Mouse (Mus musculus) urinary bladder, adult 2 months (tissue): Measurements from ENCODE around the gene Tcf7l1. TPM values are rescaled to one million over a fixed set of nuclear protein-coding genes. Genes with fewer than 3 reads are reported as not detected.

ENCODE experiments used
- DNase-seq: peaks from one replicate; pipeline ENCODE4 v3.0.0; 2022; ENCODE audit warnings: low spot score
- polyA plus RNA-seq: library from polyadenylated mRNA; depleted of rRNA; stranded (reverse); fragments of >200 nt; gene quantifications from 2 replicates; pipeline ENCODE4 v1.2.3, GENCODE M21; 2012

Tcf7l1 gene
- polyA plus RNA-seq, 1 experiment, result 19.5 TPM

DNA sequence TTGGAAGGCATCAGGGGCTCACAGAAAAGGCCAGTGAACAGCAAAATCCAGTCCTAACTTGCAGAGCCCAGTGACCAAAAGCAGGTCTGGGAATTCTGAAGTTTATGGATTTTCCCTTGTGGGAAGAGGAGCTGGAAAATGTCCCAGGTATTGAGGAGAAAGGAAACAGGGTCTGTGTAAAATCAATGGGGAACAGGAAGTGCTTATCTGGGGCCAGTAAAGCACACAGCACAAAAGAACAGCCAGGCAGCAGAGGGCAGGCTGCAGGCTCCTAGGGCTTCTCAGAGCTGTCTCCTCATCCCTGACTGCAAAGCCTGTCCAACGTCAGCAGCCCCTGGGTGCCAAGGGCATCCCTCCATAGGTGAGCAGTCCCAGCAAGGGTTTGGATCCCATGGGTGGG, 126.1 kb downstream of the Tcf7l1 start:
- no peak for DNase-seq

DNA sequence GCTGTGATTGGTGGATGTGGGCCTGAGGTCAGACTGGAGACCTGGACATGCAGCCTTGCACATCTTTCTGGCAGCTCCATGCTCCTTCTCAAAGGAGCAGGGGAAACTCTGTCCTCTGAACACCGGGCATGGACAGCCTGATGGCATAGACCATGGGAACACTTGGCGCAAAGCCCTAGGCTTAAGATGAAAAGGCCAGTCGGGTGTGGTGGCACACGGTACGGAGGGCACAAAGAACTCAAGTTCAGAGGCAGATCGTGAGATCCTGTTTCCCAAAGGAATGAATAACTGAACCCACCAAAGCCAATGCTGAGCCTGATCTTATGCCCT, 128.7 kb downstream of the Tcf7l1 start:
- no peak for DNase-seq

DNA sequence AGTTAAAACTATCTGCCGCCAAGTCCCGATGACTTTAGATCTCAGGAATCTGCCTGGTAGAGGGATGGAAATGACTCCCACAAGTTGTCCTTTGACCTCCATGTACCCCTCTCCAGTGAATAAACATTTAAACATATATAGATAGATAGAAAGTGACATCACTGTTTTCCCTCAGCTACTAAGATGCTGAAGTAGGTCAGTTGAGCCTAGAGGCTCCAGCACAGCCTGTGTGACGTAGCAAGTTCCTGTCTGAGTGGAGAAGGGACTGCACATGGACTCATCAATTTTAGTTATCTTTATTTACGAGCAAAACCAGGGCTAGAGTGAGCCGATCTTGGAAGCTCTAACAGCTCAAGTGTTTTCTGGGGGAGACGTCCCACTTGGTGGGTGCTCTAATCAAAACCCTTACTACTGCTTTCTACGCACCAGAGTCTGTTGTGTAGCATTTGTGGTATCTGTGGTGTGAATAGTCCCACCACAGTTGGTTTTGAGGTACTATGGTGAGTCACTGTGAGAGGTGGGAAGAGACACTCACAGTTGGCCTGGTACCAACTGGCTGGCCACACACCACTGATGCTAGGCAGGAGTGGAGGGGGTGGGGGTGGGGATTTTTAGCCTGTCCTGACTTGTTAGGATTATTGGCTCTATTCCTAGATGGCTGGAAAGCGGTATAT, 129.2 kb downstream of the Tcf7l1 start:
- DNase-seq, result no peak

DNA sequence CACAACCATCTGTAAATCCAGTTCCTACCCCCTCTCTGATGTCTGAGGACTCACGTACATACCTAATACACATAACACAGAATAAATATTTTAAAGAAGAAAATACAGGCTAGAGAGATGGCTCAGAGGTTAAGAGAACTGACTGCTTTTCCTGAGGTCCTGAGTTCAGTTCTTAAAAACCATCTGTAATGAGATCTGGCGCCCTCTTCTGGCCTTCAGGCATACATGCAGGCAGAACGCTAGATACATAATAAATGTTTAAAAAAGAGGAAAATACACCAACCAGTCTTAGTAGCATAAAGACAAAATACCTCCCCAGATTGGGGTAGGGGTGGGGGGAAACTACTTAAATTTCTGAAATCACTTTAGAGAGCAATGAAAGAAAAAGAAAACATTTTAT, 131.0 kb downstream of the Tcf7l1 start:
- no peak for DNase-seq

DNA sequence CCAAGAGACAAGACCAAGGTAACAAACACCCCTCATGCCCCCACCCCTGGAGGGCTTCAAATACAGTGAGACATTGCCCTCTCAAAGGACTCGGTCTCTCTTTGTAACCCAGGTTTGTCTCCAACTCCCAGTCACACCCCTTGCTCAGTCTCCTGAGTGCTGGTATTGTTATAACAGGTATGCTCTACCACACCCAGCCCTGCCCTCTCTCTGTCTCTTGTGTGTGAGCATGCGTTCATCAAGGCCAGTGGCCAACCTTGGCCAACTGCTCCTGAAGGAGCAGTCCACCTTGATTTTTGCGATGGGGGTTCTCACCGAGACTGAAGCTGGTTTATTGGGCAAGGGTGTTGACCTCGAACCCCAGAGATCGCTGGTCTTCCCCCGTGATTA, 133.0 kb downstream of the Tcf7l1 start:
- DNase-seq, result no peak

DNA sequence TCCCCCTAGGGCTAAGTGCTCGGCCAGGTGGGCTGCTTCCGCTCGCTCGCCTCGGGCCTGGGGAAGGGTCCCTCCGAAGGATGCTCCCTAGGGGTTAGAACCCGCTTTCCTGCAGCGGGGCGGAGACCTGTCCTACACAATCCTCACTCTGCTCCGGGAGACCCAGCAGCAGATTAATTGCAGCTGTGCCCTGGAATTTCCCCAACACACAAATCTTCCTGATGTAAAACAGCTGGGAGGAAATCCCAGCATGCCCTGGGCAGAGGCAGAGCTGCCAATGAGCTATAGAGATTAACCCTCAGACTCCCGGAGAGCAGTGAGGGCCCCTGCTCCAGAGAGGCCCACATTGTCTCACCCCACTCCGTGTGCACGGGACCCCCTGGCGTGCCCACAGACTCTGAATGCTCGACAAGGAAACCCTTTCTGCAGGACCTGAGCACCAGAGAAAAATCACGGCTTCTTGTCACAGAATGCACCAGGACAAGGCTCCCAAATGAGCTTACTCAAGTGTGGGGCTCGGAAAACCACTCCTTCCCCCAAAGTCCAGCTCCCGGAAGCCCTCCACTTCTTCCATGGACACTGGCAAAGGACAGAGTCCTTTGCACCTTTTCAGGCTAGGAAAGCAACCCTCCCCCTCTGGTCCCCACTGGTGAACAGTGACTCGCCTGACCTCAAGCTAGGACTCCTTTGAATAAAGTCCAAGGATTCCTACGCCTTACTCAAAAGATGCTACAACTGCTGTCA, 133.6 kb downstream of the Tcf7l1 start:
- DNase-seq, result no peak

DNA sequence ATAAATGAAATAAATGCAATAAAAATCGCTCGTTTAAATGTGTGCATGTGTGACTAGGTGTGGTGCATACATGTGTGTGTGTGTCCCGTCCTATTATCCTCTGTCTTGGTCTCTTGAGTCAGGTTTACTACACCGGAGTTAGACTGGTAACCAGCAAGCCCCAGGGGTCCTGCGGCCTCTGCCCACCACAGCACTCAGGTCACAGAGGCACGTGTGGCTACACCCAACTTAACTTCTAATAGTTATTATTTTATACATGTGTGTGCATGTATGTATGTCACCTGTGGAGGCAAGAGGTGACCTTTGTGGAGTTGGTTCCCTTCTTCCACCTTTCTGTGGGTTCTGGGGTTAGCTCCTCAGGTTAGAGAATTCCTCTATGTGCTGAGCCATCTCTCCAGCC, 134.7 kb downstream of the Tcf7l1 start:
- DNase-seq, result no peak

DNA sequence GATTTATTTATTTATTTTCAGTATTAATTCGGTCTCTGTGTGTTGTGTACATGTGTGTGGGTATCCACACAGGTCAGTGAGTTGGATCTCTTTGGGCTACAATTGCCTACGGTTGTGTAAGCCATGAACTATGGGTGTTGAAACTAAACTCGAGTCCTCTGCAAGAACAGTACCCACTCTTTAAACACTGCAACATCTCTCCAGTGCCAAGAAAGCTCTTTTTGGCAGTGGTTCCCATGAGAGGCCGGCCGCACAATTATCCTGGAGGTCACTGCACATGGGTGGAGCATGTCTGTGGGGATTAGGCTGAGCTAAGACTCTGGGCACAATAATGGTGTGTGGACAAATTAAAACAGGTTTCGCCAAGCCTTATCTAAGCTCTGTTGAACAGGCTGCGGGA, 135.6 kb downstream of the Tcf7l1 start:
- DNase-seq, result no peak

DNA sequence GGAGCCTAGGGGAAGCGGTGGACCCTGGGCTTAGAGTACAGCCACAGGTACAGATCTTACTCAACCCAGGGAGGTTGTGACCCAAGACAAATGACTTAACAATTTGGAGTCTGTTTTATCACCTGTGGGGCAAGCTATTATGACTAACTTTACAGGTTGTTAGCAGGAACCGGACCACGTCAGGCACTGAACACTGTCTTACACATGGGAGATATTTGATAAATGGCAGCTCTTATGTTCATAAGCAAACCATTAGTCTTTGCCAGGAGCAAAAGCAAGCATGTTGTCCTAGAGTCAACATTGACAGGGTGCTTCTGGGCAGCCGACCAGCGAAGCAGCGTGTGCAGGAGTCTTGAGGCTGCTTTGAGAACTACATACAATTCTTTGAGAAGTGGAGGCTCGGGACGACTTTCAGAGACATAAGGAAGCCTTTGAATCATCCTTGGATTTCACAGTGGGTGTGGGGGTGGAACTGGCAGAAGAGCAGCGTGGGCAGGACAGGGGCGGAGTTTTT, 138.7 kb downstream of the Tcf7l1 start:
- DNase-seq, result no peak

DNA sequence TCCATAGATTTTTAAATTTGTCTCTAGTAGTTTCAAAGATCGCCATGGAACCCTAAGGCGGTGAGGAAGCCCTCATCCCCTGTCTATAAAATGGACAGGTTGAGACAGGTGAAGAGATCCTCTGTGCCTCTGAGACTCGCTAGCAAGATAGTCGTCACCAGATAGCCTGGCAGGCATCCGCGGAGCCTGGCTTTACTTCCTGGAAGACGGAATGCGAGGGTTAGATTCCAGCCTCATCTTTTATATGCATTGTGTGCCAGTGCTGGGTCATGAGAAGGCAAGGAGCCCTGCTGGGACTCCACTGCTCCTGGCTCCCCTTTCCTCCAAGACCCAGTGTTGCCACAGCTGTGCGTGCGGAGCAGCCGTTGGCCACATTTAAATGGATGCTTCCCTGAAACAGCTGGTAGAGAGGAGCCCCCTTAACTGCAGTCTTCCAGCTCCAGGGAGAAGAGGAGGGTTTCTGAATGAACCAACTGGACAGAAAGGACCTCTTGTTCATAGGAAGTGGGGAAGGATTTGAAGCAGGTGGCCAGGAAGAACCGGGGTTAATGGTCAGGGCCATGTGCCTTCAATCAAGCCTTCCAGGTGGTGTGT, 141.0 kb downstream of the Tcf7l1 start:
- DNase-seq, result no peak

DNA sequence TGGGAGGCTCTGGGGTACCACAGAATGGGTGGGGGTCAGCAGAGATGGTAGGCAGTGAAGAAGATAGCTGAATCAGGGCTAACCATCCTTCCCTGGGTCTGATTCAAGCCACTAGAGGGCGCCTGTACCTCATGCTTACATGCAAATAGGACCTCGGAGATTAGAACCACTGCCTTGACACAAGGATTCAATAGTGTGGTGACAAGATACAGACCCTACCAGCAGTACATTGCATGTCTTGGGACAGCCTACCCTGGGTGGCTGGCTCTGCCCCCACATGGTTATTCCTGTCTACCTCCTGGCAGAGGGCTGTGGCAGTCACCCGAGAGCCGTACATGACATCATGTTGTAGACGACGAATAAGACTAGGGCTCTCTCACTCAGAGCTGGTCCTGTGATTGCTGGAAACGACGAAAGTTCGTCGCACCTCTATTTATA, 141.7 kb downstream of the Tcf7l1 start:
- DNase-seq, result no peak

DNA sequence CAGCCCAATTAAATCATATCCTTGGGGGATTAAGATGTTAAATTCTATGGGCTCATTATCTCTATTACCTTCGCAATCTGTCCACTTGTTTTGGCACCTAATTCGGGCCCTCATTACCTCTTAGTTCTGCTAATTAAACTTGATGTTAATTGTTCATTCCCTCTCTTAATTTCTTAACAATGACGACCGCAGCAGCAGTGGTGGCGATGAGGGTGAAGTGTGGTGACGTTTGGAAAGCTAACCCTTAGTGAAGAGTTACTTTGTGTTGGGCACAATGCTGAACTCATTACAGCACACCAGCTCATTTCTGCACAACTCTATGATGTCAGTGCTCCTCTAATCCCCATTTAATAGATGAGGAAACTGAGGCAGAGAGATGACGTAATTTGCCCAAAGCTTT, 143.7 kb downstream of the Tcf7l1 start:
- no peak for DNase-seq

DNA sequence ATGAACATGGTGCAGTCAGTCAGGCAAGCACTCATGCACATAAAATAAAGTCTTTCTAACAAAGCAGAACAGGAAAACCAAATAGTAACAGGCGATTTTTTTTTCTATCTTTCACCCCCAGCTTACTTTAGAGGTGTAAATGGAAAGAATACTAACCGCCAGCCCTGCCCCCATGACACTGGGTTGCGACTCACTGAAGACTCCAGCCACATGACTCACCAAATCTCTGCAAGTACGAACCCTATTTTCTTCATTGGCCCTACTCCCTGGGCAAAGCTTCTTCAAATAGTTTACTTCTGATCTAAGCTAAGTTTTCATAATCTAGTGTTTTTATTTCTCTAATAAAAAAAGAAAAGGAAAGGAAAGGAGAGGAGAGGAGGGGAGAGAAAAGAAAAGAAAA, 144.5 kb downstream of the Tcf7l1 start:
- DNase-seq, result no peak

DNA sequence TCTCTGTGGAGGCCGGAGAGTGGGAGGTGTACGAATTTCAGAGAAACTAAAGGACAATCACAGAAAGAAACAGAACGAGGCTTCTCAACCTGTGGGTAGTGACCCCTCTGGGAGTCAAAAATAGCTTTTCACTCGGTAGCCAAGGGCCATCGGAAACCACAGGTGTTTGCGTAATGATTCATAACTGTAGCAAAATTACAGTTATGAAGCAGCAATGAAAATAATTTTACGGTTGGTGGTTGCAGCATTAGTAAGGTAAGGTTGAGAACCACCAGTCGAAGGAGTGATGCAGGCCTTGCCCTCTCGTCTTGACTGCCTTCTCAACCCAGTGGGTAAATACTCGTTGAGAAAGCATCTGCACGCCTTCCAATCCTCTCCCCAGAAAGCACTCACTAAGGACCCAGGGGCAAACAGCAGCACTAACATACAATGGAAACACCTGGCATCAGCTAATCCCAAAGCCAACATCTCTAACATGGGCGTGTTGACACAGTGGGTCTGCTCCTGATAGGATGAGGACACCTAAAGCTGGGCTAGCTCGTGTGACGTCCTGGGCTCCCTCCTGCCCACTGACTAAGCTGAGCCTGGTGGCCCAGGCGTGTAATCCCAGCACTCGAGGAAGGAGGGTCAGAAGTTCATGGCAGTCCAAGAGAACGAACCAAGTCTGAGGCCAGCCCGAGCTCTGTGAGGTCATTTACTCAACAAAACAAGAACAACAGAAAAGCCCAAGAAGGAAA, 147.7 kb downstream of the Tcf7l1 start:
- no peak for DNase-seq

DNA sequence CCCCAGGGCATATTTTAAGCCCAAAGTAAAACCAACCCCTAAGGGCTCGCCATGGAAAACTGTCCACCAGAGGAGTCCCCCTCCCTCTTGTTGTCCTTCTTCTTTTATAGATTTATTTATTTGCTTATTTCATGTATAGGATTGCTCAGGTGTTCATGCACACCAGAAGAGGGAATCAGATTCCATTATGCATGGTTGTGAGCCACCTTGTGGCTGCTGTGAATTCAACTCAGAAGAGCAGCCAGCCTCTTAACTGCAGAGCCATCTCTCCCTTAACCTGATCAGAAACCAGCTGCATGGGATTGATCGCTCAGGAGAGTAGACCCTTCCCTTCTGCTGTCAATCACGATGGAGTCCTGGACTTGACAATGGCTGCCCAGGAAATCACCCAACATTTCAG, 152.1 kb downstream of the Tcf7l1 start:
- no peak for DNase-seq

DNA sequence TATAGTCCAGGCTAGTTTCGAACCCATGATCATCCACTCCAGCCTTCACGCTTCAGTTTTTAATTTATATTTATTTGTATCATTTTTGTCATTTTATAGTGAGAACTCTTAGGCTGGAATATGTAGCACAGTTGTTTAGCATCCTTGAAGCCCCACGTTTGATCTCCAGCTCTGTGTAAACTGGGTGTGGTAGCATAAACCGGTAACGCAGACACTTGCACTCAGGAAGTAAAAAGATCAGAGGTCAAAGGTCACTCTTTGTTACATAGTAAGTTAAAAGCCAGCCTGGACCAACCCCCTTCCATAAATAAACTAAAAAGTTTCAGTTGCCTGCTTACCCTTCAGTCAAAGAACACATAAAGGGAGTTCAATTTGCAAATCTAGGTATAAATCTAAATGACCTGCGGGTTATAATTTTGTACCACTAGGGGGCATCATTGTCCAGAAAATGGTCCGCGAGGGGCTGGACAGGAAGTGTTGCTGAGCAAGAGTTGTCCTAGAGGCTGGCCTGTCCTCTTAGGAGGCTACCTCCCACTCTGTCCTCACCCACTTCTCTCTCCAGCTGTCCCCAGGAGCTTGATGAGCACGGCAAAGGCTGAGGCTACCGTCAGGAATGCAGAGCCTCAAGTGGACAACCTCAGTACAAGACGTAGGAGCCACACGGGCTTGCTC, 153.2 kb downstream of the Tcf7l1 start:
- DNase-seq, result no peak

DNA sequence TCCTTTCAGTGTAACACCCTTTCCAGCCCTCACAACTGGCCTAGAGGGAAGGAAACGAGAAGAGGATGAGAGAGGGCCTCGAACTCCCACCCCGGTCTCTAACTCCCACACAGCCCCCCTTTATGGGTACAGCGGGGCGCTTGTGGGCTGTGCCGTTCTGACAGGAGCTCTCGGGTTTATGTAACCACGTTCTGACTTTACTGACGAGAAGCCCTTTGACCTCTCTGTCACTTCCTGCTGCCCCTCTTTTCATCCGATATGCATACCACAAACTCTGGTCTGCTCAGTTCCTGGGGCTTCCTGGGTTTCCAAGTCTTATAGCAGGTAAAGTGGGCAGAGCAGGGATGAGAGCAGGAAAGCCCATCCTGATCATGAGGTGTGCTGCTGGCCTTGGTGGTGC, 154.7 kb downstream of the Tcf7l1 start:
- no peak for DNase-seq

DNA sequence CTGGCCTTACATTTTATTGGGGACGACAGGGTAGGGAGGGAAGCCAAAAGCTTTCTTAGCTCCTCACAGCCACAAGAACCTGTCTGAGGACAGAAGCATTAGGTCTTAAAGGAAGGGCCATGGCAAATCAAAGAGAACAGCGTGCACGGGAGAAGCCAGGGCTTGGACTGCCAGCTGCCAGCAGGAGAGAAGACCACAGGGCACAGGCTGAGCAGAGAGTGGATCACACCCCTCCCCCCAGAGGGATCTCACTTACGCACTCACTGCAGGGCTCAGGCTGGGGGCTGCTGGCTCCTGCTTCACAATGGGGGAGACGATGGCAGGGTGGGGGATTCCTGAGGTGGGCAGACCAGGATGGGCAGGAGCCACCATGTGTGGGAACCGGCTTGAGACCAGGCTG, 157.4 kb downstream of the Tcf7l1 start:
- no peak for DNase-seq

DNA sequence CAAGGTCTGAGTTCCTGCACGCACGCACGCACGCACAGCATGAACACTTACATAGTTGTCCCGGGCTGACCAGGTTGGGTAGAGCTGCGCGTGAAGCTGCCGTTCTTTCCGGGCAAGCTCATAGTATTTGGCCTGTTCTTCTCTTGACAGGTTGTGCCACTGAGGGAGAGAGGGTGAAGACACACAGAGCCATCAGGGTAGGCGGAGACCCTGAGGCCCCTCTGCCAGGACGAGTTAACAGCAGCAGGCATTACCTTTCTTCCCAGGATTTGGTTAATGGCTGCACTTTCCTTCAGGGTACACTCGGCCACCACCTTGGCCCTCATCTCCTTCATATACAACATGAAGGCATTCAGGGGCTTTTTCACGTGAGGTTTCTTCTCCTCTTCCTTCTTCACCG, 158.1 kb downstream of the Tcf7l1 start:
- no peak for DNase-seq

DNA sequence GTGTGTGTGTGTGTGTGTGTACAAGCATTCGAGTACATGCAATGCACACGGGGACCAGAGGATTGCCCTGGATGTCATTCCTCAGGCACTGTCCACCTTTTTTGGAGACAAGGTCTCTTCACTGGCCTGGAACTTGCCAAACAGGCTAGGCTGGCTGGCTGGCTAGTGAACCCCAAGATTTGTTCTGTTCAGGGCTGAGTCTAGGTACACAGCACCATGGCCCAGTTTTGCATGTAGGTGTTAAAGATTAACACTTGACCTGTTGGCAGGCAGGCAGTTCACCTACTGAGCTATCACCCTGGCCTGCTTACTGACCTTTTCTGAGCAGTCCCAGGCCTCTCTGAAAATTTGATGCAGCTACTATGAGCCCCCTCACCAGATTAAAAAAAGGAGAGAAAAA, 158.7 kb downstream of the Tcf7l1 start:
- DNase-seq, result no peak

DNA sequence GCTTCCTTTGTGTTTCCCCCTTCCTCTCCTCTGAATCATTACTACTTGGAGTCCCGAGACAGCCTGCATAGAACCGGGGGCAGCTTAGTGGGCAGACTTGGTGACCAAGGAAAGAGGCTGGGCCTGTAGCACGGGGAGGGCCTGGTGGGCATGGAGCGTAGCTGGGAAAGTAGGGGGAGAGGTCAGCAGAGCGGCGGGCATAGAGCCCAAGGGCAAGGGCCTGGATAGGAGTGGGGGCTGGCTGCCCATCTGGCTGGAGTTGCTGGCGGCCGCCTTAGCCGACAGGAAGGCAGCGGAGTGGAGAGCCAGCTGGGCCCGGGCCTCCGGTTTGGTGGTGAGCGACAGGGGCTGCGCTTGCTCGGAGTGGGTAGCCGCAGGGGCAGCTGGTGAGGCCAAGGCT, 161.8 kb downstream of the Tcf7l1 start:
- DNase-seq, result no peak

DNA sequence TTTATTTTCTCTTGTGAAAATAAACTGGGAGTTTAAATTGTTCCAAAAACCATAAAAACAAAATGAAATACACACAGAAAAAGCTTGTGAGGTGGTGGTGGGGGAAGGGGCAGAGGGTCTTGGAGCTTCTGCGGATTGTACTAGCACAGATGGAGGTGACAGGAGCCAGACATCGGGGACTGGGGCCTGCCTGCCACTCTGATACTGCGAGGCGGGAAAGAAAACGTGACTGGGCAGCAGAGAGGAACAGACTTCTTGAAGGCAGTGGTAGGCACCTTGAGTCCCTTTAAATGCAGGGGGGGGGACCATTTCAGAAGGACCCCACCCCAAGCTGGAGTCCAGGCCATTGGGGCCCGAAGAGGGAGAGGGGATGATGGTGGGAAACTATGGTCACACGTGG, 162.7 kb downstream of the Tcf7l1 start:
- no peak for DNase-seq
